Mouse (Mus musculus): ENCODE measurements at regions not wholly inside any gene's neighbourhood (a gene's known extent, or its start where the extent isn't known, plus 50 kb on each side); places are given as distances from the start of the nearest gene placed in this dataset.

DNA sequence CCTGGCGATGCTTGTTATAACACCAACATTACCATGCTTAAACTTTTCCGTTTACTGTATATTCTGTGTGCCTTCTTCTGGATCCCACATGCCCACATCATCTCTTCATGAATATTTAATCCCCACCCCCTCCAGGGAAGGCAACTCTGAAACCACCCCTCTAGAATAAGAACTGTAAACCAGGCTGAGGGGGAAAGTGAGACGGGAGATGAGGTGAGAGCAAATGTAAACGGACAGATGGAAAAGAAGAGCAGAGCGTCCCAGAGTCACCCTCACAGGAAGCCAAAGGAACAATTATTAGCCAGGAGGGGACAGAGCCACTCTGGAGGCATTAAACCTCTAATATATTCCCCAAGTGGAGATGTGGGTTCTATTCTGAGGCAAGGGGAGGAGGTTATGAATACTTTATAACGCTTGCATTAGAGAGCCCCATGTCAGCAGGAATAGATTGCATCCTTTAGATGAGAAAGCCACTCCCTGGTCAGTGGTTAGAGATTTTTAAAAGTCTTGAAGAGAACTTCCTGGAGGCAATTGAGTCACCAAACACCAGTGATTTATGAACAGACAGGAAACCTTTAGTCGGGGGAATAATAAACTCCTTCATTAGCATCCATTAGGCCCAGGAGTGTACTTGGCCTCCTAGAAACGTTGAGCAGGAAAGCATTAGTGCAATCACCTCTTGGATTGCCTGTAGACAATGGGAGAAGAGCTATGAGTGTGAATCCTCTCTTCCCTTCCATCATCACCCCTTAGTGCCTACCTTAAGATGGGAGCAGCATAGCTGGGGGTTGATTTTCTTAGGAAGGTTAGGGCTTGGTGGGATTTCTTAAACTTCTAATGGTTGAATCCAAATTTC, 220.1 kb downstream of the Elavl2 start:
- POLR2A ChIA-PET: no interaction called here
- DNase-seq (ENCODE audit: low read depth, low spot score): no peak
- ATAC-seq: no peak
- no peaks in the 10 kb centered on the region for H3K27me3 ChIP-seq
- CTCF ChIA-PET: no interaction called here
- TF ChIP-seq CTCF (IDR thresholded peaks at IDR 0.05): no peak
- in situ Hi-C loops (cut with MboI; ENCODE audit: low pct_unique_long_range_greater_than_20kb): no loop called here

DNA sequence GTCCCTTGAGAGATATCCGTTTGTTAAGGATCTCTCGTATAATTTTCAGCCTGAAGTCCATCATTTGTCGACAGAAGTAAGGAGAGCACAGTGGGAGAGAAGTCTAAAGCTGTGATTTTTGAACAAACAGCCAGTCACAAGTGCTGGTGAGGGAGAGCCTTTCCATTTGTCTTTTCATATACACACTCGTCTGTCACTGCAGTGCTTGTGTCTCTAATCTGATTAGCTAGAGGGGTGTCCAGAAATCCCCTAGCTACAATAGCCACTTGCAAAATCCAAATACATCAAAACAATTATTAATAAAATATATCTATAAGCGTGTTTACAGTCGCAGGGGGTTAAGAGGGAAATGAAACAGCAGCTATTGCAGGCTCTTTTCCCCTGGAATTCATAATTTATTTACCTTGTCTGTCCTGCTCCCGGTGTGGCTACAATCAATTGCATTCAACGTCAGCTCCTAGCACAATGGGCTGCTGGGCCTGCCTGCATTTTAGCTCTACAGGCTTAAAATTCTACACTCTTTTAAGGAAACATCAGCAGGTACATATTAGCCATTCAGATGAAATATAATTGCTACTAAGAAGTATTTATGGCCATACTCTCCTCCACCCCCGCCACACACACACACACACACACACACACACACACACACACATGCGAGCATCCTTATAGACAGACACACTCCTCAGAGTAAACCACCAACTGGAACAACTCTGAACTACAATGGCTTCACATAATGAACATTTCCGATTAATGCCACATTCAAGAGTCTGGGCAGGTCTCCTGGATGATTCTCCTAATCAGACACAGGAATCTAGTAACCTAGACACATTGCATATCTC, 236.1 kb downstream of the Elavl2 start:
- in situ Hi-C loops (cut with MboI; ENCODE audit: low pct_unique_long_range_greater_than_20kb): no loop called here
- no peak for ATAC-seq
- no peak for DNase-seq (ENCODE audit: low read depth, low spot score)
- ChIA-PET POLR2A (no interaction called here), CTCF (no interaction called here)
- H3K27me3 ChIP-seq: no peaks in the 10 kb centered on the region
- no peak for TF ChIP-seq CTCF (IDR thresholded peaks at IDR 0.05)

DNA sequence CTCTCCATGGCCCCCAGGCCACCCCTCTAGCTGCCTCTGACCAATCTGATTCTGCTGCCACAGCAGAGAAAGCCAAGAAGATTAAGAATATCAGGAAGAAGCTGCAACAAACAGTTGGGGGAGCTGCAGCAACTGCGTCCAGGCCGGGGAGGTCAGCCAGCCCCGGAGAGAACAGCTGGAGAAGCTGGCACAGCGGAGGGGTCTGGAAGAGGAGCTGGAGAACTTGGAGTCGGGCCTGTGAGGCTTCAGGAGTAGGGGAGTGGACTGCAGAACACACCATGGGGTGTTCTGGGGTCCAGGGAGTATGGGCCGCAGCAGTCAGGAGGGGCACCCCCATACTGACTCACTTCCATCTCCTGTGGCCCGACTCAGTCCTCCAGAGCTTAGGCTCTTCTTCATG, 243.5 kb downstream of the Elavl2 start:
- TF ChIP-seq CTCF (IDR thresholded peaks at IDR 0.05): no peak
- POLR2A ChIA-PET: no interaction called here
- in situ Hi-C loops (cut with MboI; ENCODE audit: low pct_unique_long_range_greater_than_20kb): no loop called here
- CTCF ChIA-PET: no interaction called here
- no peak for DNase-seq (ENCODE audit: low read depth, low spot score)
- no peak for ATAC-seq
- H3K27me3 ChIP-seq: no peaks in the 10 kb centered on the region

DNA sequence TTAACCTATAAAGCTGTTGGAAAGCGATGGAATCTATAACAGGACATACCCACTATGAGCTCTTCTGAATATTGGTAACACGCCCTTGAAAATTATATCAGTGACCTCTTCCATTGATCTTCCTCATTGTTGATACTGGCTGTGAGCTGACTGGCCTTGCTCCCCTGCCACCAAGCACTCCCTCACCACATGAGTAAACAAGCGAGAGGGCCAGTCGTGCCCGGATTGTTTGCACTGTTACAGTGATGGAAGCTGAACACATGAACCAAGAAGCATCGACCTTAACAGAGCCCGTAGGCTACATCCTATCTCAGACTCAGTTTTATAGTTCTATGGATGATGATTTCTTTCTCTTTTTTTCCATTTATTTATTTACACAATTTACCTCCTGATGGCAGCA, 255.9 kb downstream of the Elavl2 start:
- DNase-seq (ENCODE audit: low read depth, low spot score): no peak
- no peak for ATAC-seq
- ChIA-PET CTCF (no interaction called here), POLR2A (no interaction called here)
- in situ Hi-C loops (cut with MboI; ENCODE audit: low pct_unique_long_range_greater_than_20kb): no loop called here
- TF ChIP-seq CTCF (IDR thresholded peaks at IDR 0.05): no peak
- H3K27me3 ChIP-seq: no peaks in the 10 kb centered on the region

DNA sequence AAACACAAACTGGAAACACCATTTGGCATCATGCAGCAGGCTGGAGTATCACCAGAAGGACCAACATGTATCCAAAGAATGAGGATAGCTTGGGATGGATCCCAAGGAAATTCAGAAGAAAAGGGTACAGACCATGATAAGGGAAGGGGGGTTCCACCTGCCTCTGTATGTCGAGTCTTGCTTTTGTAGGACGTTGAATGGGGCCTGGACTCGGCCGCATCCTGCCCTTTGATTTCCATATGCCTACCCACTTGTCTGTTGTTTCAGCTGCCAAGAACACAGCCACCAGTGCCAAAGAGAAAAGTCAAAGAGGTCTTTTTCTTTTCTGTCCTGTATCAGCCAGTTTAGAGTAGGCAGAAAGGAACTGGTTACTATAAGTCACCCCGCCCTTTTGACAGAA, 256.7 kb downstream of the Elavl2 start:
- POLR2A ChIA-PET: no interaction called here
- CTCF ChIA-PET: no interaction called here
- no peak for ATAC-seq
- no peak for DNase-seq (ENCODE audit: low read depth, low spot score)
- TF ChIP-seq CTCF (IDR thresholded peaks at IDR 0.05): no peak
- in situ Hi-C loops (cut with MboI; ENCODE audit: low pct_unique_long_range_greater_than_20kb): no loop called here
- H3K27me3 ChIP-seq: no peaks in the 10 kb centered on the region

DNA sequence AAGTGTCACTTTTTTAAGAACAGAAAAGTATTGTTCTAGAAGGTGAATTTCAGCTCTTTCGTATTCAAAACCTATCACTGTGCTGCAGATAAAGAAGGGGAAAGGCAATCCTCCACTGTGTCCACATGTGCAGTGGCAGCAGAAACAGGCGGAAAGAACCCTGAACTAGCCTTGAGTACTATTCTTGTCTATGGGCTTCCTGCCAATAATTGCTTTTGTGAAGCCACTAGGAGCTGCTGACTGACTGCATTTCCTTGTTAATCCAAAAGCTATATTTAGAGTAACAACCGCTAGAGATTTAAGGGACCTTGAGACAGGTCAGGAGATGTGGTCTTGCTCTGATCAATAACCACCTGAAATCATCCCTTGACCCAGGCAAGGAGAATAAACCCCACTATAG, 265.3 kb downstream of the Elavl2 start:
- ChIA-PET POLR2A (no interaction called here), CTCF (interaction anchor here (1.0 kb wide), 1 partner anchor 23 kb away, joined by 3 read pairs; no protein-coding TSS in a partner anchor)
- in situ Hi-C loops (cut with MboI; ENCODE audit: low pct_unique_long_range_greater_than_20kb): no loop called here
- ATAC-seq: no peak
- no peak for TF ChIP-seq CTCF (IDR thresholded peaks at IDR 0.05)
- H3K27me3 ChIP-seq: no peaks in the 10 kb centered on the region
- no peak for DNase-seq (ENCODE audit: low read depth, low spot score)

DNA sequence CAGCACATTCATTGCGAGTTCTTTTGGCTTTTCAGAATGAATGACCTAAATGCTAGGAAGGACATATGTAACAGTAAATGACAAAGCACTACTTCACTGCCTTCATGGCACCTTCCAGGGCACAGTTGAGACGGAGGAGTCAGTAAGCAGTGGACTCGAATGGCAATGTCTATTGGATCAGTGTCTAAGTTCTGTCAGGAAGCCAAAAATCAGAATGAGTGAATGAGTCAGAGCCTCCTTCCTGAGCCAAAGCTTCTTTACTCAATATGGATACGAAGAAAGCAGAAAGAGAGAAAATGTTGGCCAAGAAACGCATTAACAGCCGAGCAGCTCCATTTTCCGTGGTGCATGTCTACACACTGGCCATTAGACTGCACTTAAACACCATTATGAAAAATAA, 268.3 kb downstream of the Elavl2 start:
- DNase-seq (ENCODE audit: low read depth, low spot score): no peak
- ATAC-seq: no peak
- TF ChIP-seq CTCF (IDR thresholded peaks at IDR 0.05): no peak
- CTCF ChIA-PET: no interaction called here
- no peaks in the 10 kb centered on the region for H3K27me3 ChIP-seq
- in situ Hi-C loops (cut with MboI; ENCODE audit: low pct_unique_long_range_greater_than_20kb): no loop called here
- POLR2A ChIA-PET: no interaction called here

DNA sequence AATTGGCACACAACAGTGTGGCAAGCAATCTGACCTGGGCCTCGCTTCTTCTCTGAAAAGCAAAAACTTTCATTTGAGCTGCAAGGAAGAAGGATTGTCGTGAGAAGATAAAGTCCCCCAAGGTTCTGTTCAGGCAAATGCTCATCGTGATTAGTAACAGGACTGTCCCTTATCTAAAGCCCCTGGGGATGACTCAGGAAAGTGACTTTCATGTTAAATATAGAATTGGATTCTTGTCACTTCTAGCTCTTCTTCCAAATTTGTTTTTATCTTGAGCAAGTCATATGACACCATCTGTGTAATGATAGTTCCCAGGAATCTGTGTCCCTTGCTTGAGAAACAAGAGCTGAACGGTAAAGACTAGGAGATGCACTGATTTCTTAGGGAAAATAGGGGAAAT, 280.3 kb downstream of the Elavl2 start:
- ATAC-seq: no peak

DNA sequence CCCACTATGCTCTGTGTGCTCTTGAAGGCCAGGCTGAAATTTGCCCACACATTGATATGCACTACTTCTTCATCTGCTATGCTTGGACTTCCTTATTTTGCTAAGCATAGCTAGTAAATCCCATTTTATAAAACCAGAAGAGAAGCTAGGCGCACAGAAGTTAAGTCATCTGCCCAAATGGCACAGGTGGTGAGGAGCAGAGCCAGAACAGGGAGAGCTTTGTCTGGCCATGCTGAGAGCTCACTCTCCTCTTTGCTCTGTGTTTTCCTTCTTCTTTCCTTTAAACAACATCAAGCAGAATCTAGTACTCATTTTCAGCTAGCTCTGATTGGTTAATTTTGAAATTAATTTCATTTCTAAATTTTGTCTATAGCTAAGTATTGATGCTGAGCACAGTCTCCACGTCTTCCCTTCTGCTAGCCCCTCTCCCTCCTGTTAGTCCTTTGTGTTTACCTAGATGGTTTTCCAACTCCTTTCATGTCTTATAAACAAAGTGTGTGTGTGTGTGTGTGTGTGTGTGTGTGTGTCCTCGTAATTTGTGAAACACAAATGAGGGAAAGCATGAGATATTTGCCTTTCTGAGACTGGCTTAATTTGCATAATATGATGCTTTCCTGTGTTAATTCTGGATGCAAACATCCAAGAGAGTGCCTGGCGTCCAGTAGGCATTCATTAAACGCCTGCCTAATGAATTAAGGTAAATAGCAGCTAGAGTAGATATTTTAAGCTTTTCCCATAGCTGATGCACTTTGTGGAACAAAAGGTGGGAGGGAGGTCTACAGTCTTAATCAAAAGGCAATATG, 283.6 kb downstream of the Elavl2 start:
- no peak for TF ChIP-seq CTCF (IDR thresholded peaks at IDR 0.05)
- no peak for ATAC-seq
- no peaks in the 10 kb centered on the region for H3K27me3 ChIP-seq
- no peak for DNase-seq (ENCODE audit: low read depth, low spot score)
- in situ Hi-C loops (cut with MboI; ENCODE audit: low pct_unique_long_range_greater_than_20kb): no loop called here
- ChIA-PET CTCF (no interaction called here), POLR2A (no interaction called here)

More for the DNA sequence above, 280.3 kb downstream of the Elavl2 start:
- no peaks in the 10 kb centered on the region for H3K27me3 ChIP-seq
- no peak for DNase-seq (ENCODE audit: low read depth, low spot score)
- ChIA-PET CTCF (no interaction called here), POLR2A (no interaction called here)
- TF ChIP-seq CTCF (IDR thresholded peaks at IDR 0.05): no peak
- in situ Hi-C loops (cut with MboI; ENCODE audit: low pct_unique_long_range_greater_than_20kb): no loop called here

DNA sequence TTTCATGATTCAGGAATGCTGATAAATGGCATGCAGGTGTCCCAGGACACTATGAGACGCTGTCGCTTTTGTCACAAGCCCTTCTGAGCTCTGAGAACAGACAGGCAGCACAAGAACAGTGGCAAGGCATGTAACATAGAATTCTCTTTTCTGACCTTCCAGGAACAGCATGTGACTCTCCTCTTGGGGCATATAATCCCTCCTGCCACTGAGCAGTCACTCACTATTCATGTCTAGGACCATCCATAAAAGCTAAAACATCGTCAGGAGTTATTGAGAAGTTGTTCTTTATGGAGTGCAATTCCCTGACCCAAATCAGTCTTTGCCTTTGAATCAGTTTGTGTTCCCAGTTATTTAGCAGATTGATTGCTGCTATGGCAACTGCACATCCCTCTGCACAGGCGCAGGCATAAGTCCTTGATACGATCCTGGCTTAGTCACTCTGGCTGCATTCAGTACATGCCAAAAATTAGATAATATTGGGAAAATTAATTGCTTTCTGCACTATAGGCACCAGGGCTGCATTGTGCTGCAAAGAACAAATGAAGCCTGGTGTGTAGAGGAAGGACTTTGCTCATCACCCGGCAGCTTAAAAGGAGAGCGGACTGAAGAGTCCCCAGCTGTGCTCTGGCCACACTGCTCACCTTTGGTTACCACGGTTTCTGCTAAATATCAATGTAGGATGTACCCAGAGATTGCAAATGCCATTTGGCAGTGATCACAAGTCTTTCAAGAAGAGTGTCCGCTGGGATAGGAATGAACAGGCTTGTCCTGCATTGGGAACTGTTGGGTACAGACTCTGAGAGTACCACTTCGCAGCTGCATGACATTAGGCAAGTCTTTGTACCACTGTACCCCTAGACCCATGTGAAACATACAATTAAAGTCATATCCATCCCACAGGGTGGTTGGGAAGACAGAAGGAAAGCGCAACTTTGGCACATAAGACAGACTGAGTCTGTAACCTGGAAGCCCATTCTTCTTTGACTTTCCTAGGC, 288.6 kb downstream of the Elavl2 start:
- in situ Hi-C loops (cut with MboI; ENCODE audit: low pct_unique_long_range_greater_than_20kb): no loop called here
- no peaks in the 10 kb centered on the region for H3K27me3 ChIP-seq
- no peak for TF ChIP-seq CTCF (IDR thresholded peaks at IDR 0.05)
- ATAC-seq (no peak), DNase-seq (ENCODE audit: low read depth, low spot score) (no peak)
- ChIA-PET CTCF (interaction anchor here (1.4 kb wide), 1 partner anchor 23 kb away, joined by 3 read pairs; no protein-coding TSS in a partner anchor), POLR2A (no interaction called here)
